Mouse (Mus musculus) naive thymus-derived CD4-positive, alpha-beta T cell, adult 2 months (primary cell): ENCODE data around the gene Arhgef33.
A peak's percentile ranks its signal among the peaks of the same experiment; 100 is the strongest.
"Not testable (repeated sequence)": the region's sequence is repeated elsewhere in the genome, so short reads cannot be mapped to it uniquely, and the experiment has no call there.

ENCODE experiments used
- DNase-seq: peaks from one replicate; pipeline ENCODE4 v3.0.0-alpha.2; 2011; ENCODE audit warnings: low read depth

Arhgef33 gene

GRCm38 (mm10) chr17:80307251-80307650, at the start of gene Arhgef33:
Arhgef33 (plus strand) TSS chr17:80307407.
- DNase-seq, result no peak

DNA sequence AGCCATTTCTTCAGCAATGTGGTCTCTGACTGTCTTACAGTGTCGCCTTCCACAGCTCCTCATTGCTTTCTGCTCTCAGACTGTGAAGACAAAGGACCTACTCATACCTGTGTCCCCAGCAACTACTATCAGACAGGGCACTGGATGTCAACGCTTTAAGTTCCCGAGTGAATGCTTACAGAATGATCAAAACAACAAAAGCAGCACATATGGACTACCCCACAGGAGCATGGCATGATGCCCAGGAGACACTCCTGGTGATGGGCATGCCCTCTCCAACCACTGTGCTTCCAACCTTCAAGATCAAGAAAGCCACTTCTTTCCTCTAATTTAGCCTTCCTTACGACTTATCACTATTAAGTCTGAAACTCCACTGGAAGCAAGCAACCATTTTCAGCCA, 40.1 kb upstream of the Arhgef33 start:
- DNase-seq, result no peak

GRCm38 (mm10) chr17:80268151-80268550, 39.1 kb upstream of the Arhgef33 start:
- DNase-seq, result no peak

DNA sequence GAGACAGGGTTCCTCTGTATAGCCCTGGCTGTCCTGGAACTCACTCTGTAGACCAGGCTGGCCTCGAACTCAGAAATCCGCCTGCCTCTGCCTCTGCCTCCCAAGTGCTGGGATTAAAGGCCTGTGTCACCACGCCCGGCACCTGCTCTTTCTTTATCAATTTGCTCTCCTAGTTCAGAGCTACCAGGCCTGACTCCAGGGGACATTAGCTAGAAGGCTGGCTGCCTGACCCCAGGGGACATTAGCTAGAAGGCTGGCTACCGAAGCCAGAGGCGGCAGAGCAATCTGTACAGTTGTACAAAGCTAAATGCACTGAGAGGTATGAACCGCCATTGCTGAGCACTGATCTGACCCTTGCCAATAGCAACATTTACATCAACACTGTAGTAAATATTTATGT, 36.6 kb upstream of the Arhgef33 start:
- not testable (repeated sequence) for DNase-seq

DNA sequence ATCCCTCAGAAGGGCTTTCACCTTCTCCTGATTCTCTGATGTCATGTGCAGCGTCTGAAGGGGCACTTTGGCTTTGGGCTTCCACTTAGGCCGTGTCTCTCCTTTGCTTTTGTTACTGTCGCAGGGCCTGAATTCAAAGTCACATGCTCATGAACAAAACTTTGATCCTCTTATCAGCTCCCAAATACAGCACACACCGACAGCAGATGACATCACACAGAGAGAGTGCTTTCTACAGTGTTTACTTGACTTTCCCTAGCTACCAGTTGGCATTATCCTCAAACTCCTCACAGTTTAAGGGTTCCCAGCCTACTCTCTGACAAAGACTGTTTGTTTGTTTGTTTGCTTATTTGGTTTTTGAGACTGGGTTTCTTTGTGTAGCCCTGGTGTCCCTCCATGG, 29.0 kb upstream of the Arhgef33 start:
- no peak for DNase-seq

DNA sequence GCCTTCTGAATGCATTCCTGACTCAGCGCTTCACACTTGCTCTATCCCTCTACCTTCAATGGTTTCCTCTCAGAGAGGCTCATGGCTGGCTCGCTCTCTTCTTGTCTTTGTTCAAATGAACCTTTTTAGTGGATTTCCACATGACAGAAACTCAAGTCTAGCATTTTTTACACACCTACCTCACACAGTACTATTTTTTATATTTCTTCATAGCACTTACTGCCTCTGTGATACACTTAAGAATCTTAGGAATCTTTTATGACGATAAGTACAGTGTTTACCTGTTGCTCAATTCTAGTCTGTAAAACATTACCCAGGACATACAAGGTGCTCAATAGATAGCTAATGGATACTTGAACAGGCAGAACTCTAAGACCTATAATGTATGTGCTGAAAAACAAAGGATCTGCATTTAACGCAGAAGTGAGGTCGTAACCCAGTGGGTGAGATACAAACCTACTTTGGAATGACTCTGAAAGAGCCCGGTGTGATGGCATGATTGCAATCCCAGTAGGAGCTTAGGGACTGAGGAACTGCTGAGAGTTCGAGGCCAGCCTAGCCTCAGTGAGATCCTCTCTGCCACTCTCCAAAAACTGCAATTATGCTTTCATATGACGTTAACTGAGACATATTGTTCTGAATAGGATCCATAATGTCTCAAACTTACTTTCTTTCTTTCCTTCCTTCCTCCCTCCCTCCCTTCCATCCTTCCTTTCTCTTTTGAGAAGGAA, 27.7 kb upstream of the Arhgef33 start:
- no peak for DNase-seq

DNA sequence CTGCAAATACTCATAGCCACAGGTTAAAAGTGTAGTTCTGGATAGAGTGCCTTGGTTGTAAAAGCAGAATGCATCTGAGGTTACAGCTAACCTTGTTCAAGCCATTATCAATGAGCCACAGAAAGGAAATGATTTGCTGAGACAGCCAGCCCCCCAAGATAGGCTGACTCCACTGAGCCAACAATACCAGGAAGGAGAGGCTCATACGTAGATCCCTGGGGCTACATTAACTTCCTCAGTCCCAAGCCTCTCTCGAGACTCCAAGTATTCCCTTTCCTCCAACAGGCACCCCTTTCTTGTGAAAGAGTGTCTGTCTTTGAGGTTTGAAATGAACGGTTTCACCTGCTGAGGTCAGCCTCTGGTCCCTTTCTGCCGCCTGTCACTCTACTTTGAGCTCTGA, 22.8 kb upstream of the Arhgef33 start:
- no peak for DNase-seq

GRCm38 (mm10) chr17:80288012-80288411, 19.2 kb upstream of the Arhgef33 start:
- peak; percentile 4 for DNase-seq

DNA sequence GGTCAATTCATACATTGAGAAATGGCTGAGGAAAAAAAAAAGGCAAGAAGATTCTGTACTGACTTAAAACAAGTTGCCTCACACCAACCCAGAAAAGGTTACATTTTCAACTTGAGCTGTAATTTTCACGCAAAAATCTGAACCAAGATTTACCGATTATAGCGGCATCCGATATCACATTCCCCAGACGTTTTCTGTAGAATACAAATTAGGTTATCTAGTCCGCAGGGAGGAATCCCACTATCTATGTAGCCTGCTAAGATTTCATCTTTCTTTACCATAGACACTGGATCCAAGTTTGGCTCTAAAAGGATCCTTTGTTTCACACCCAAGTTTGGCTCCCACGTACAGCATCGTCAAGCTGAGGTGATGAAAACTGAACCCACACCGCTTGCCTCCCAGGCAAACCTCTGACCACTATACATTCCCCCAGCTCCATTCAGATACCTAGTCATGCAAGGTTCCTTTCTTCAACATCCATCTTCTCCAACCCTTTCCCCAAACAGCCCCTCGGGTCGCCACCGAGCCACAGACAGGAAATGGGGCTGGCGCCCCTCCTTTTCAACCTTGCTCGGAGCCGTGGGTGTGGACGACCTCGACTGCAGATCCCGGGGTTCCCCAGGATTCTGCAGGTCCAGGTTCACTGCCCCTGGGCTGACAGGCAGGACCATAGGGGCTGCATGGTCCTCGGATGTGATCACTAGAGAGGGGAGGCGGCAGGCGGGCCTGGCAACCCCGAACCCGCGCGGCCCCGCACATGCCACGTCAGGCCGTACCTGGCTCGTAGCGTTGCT, 17.7 kb upstream of the Arhgef33 start:
- DNase-seq, result no peak

DNA sequence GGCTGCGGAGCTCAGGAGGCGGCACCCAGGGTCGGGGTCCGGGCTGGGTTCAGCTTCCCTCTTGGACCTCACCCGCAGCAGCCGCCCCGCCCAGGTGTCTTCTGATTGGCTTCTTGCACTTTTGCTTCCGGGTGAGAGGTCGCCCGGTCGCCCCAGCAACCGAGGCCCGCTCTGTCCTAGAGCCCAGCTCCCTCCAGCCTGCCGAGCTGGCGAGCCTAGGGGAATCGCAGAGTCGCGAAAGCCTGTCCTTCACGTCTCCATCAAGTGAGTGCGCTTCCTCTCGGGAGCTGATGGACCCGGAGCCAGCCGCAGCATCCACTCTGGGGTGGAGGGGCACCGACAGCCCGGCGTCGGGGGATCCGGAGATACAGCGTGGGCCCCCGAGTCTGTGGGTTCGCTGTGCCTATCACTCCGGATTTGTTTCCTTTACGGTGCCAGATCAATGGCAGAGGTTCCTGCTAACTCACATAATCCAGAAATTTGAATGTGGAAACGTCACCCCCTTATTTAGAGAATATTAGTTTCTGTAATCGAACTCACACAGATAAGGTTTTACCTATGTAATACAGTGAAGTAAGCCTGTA, 17.0 kb upstream of the Arhgef33 start, which contains the start of the genes Morn2 and Dhx57:
TSS of gene Morn2 (plus strand) at position 130 of the 584 bp plus-strand sequence.
TSS of gene Dhx57 (minus strand) at position 403 of the 584 bp plus-strand sequence.
- peak; percentile 95 for DNase-seq

- peak; percentile 75 for DNase-seq
These were observed 16.1 kb upstream of the Arhgef33 start for GRCm38 (mm10) chr17:80291148-80291547.

DNA sequence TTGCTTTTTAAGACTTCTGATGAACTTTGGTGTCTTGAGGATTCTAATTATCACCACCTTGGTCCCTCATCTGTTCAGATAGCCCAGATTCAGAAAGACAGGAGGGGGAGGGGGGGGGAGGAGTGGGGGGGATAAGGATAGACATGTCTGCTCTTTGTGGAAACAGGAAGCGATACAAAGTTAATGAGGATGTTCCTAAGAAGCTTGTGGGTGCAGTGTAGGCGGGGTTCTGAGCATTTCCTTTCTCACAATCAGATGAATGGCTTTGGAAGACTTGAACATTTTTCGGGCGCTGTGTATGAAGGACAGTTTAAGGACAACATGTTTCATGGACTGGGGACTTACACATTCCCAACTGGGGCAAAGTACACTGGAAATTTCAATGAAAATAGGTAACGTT, 11.9 kb upstream of the Arhgef33 start:
- DNase-seq, result peak; percentile 21

GRCm38 (mm10) chr17:80298844-80299243, 8.4 kb upstream of the Arhgef33 start:
- DNase-seq, result no peak

DNA sequence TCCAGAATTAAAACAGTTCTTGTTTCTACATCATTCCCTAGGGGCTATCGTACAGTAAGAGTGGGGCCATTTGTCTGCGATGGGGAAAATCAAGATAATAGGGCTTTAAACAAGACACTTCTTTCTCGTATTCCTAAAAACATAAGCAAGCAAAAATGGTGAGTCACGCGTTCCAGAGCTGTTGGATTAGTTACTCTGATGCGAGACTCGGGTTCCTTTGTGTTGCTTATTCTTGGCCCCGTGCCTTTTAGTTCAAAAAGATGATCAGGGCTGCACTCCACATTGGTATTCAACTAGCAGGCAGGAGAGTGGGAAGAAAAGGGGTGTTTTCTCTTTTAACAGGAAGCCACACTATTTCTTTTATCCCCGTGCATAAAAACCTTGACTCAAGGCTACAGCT, 4.6 kb downstream of the Arhgef33 start:
- no peak for DNase-seq

- DNase-seq, result no peak
These were observed 5.2 kb downstream of the Arhgef33 start for GRCm38 (mm10) chr17:80312405-80312804.

GRCm38 (mm10) chr17:80322228-80322627, 15.0 kb downstream of the Arhgef33 start:
- no peak for DNase-seq

DNA sequence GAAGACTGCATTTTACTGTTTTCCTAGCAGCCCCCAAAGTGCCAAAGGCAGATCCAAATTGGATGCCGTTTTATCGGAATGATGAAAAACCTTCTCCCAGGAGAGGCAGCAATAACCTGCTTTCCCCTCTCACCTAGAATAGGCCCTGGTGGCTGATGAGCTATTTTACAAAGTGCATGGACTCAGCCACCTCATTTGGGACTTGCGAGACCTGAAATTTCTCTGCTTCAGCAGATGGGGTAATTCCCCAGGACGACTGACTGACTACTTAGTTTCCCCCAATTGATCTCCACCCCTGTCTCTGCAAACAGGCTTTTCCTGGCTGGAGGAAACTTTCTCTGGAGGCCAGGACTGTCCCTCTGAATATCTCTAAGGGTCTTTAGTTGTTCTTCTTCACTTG, 15.8 kb downstream of the Arhgef33 start:
- no peak for DNase-seq

- DNase-seq, result peak; percentile 84
These were observed 16.5 kb downstream of the Arhgef33 start for GRCm38 (mm10) chr17:80323658-80324057.

DNA sequence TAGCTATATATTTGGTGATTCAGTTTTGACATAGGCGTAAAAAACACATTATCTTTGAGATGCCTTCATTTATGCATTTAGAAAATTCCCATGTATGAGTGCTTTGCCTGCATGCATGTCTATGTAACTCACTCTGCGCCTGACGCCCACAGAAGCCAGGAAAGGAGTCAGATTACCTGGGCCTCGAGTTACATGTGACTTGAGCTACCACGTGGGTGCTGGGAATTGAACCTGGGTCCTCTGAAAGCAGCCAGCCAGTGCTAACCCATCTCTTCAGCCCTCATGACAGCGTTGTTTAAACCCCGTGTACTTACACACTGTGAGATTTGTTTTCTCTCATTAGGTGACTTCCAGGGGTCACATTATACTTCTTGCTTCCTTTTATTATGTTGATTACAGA, 17.3 kb downstream of the Arhgef33 start:
- DNase-seq, result no peak

- no peak for DNase-seq
These were observed 18.2 kb downstream of the Arhgef33 start for GRCm38 (mm10) chr17:80325456-80325855.

DNA sequence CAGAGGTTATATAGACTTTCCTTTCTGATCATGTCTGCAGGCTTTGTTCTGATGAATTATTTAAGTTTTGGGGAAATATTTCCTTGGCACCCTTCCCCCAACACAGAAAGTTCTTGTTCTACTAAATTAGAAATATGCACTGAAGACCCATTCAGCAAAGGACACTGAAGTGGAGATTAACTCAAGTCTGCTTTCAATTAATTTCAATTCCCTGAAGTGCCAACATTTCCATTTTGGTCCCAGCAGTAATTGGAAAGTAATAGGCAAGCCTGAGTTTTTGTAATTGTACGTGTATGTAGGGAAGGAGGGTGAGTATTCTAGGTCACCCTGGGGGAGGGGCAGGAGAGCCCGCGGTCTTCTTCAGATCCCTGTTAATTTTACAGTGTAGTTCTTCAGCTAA, 19.2 kb downstream of the Arhgef33 start:
- DNase-seq, result no peak

DNA sequence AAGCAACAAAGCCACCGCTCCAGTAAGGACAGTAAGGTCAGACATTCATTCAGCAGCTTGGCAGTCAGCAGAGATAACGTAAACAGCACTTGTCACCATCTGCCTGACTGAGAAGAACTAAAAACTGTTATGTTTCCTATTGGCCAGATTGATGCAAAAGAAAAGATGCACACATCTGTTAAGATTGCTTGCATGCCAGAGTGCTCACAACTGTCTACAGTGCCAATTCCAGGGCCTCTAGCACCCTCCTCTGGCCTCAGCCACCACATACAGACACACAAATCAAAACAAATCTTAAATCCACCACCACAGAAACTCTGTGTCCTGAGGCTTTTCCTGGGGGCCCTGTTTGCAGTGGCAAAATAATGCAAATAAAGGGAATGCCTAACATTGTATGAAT, 25.2 kb downstream of the Arhgef33 start:
- peak; percentile 61 for DNase-seq

DNA sequence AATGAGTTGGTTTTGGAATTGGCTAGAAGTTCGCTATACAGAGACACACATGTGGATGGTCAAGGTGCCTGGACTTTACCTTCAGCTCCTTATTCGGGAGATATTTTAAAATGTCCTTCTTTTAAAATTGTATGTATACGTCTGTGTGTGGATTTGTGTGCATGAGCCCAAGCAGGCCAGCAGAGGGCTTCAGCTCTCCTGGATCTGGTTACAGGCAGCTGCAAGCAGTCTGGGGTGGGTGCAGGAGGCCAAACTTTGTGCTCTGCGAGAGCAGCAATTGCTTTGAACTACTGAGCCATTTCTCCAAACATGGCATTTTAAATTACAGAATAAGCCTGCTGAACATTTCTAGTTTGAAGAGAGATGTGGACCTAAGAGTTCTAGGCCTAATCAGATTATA, 38.1 kb downstream of the Arhgef33 start:
- DNase-seq, result peak; percentile 16
